In genomic region chr12:99964301-99965202, GRCm38 (mm10) we compare ENCODE assay signal across 9 mouse cellular contexts. TPM values are rescaled to one million over a fixed set of nuclear protein-coding genes. Genes with fewer than 3 reads are reported as not detected.
DNase-seq lines count a peak whose midpoint lies in the region; ATAC-seq and TF ChIP-seq lines count a peak whose summit lies in the region.
"Had no signal": no experiment of that assay in that cellular context is flagged by ENCODE, and none has a peak within 500 bp of the region (broad histone marks: within the 10 kb centered on the region; RNA-seq: fewer than 3 reads in every experiment).

Gene Kcnk13, plus strand, starts transcription at chr12:99964499.

- peaks cover 24% of the 10 kb centered on the region for H3K4me1 ChIP-seq in heart, embryonic 15.5 days (replicated peaks)
- H3K4me1 ChIP-seq in liver, embryonic 14.5 days (replicated peaks; ENCODE audit: control insufficient read depth in 2 of 2, insufficient read depth in 2 of 2, low read length in 1 of 2): peaks cover 4 to 7% of the 10 kb centered on the region in 2 experiments; a peak in 2 of 4 replicates
- H3K4me1 ChIP-seq in stomach, postnatal 0 days (replicated peaks; ENCODE audit: control insufficient read depth, insufficient read depth): peaks cover 8% of the 10 kb centered on the region

- ATAC-seq in erythroid progenitor cell, adult 5-6 weeks (replicated peaks; ENCODE audit: low FRiP score, poor library complexity, severe bottlenecking): peak; percentile 62
- ATAC-seq in heart, embryonic 15.5 days (replicated peaks; ENCODE audit: insufficient number of reproducible peaks, insufficient read depth, low FRiP score, low read depth): peak; percentile 47; the same call in 1 of the 2 replicates
- peak; percentile 53; the same call in 1 of the 2 replicates for ATAC-seq in liver, embryonic 14.5 days (ENCODE audit: insufficient read depth)
- ATAC-seq in stomach, postnatal 0 days (ENCODE audit: low FRiP score, low TSS enrichment): peak; percentile 66

- peak; percentile 85 for TF ChIP-seq CTCF in liver, embryonic 14.5 days (IDR thresholded peaks at IDR 0.05; ENCODE audit: low read depth)
- peak; percentile 85 for TF ChIP-seq CTCF in stomach, postnatal 0 days (IDR thresholded peaks at IDR 0.05; ENCODE audit: low read depth)

- no peaks in the 10 kb centered on the region for H3K9me3 ChIP-seq in heart, embryonic 15.5 days (replicated peaks)
- no peaks in the 10 kb centered on the region for H3K9me3 ChIP-seq in liver, embryonic 14.5 days (ENCODE audit: control insufficient read depth, low read length)
- H3K9me3 ChIP-seq in stomach, postnatal 0 days (ENCODE audit: control insufficient read depth, low read length): no peaks in the 10 kb centered on the region

- H3K9ac ChIP-seq in heart, embryonic 15.5 days: peak within 1 kb of the TSS; percentile 32
- H3K9ac ChIP-seq in liver, embryonic 14.5 days (replicated peaks): no peak within 1 kb of the TSS
- H3K9ac ChIP-seq in stomach, postnatal 0 days (ENCODE audit: low read length): 0 out of 2 replicates have a peak within 1 kb of the TSS, but pooled peaks have one; percentile 27

- WGBS in heart, embryonic 15.5 days: 1% methylated on average over 39 of the region's 39 CpGs
- WGBS in liver, embryonic 14.5 days (ENCODE audit: insufficient replicate concordance): 2% methylated on average over 39 of the region's 39 CpGs
- WGBS in stomach, postnatal 0 days: 2% methylated on average over 39 of the region's 39 CpGs

- no peak for TF ChIP-seq EP300 in liver, embryonic 14.5 days (IDR thresholded peaks at IDR 0.05; ENCODE audit: low read depth)
- no peak for TF ChIP-seq EP300 in stomach, postnatal 0 days (optimal IDR thresholded peaks at IDR 0.05)

- peak within 1 kb of the TSS; percentile 89 for H3K4me2 ChIP-seq in heart, embryonic 15.5 days
- H3K4me2 ChIP-seq in liver, embryonic 14.5 days (ENCODE audit: low read depth): peak within 1 kb of the TSS; percentile 54
- peak within 1 kb of the TSS; percentile 78 for H3K4me2 ChIP-seq in stomach, postnatal 0 days (replicated peaks; ENCODE audit: low read depth)

- DNase-seq in CD4-positive, CD25-positive, alpha-beta regulatory T cell, adult 2 months (ENCODE audit: low read depth, low spot score): peak; percentile 86
- peak; percentile 90 for DNase-seq in brain, adult 2 months (ENCODE audit: low read depth, low spot score)
- peak; percentile 82 for DNase-seq in kidney, postnatal 14 days
- DNase-seq in liver, embryonic 14.5 days (ENCODE audit: low read depth in 3 of 3, low spot score in 3 of 3): peak in 2 of 3 experiments; percentile 12 to 24
- peak; percentile 80 for DNase-seq in neural tube, embryonic 10.5 days (ENCODE audit: extremely low spot score, low spot score)
- peak; percentile 72 for DNase-seq in stomach, postnatal 0 days (ENCODE audit: low spot score)

- peaks cover 74% of the 10 kb centered on the region for H3K27me3 ChIP-seq in heart, embryonic 15.5 days
- H3K27me3 ChIP-seq in liver, embryonic 14.5 days (ENCODE audit: control insufficient read depth, insufficient read depth, low read length): peaks cover 53% of the 10 kb centered on the region
- H3K27me3 ChIP-seq in stomach, postnatal 0 days (ENCODE audit: control insufficient read depth, insufficient read depth, low read length): peaks cover 32% of the 10 kb centered on the region

- H3K27ac ChIP-seq in heart, embryonic 15.5 days: no peak within 1 kb of the TSS
- H3K27ac ChIP-seq in liver, embryonic 14.5 days: no peak within 1 kb of the TSS
- H3K27ac ChIP-seq in stomach, postnatal 0 days (replicated peaks): no peak within 1 kb of the TSS

- H3K4me3 ChIP-seq in heart, embryonic 15.5 days: peak within 1 kb of the TSS; percentile 53
- H3K4me3 ChIP-seq in liver, embryonic 14.5 days (ENCODE audit: insufficient read depth in 1 of 2, low read depth in 2 of 2, low read length in 2 of 2): peak within 1 kb of the TSS in 1 of 2 experiments; percentile 45; a peak in 2 of 4 replicates
- peak within 1 kb of the TSS; percentile 45 for H3K4me3 ChIP-seq in stomach, postnatal 0 days (ENCODE audit: low read depth, low read length)

- H3K36me3 ChIP-seq in heart, embryonic 15.5 days: no peaks in the 10 kb centered on the region
- H3K36me3 ChIP-seq in liver, embryonic 14.5 days (replicated peaks; ENCODE audit: control insufficient read depth, insufficient read depth, low read depth): no peaks in the 10 kb centered on the region
- no peaks in the 10 kb centered on the region for H3K36me3 ChIP-seq in stomach, postnatal 0 days (ENCODE audit: control insufficient read depth, insufficient read depth, low read length)

RNA-seq across cellular contexts. Expression of gene Kcnk13, which starts in this region (rescaled TPM):
- 1.4 and 3.8 TPM in 2 replicates for total RNA-seq in erythroid progenitor cell, adult 5-6 weeks (2015; ENCODE audit: low replicate concordance)
- total RNA-seq in erythroid progenitor cell, adult 5-6 weeks (2017; ENCODE audit: low replicate concordance): 0.51 TPM in 1 of 2 replicates, not detected in the other
- polyA plus RNA-seq in heart, embryonic 15.5 days (2015; fragmentation: Nextera tagmentation; extraction: Ambion mirVana): 0.31 and 0.65 TPM in 2 replicates
- 0.23 and 0.24 TPM in 2 replicates for polyA plus RNA-seq in liver, embryonic 14.5 days (2012; rRNA removed)
- 0.48 and 0.58 TPM in 2 replicates for polyA plus RNA-seq in liver, embryonic 14.5 days (2014; fragmentation: Nextera tagmentation; extraction: Ambion mirVana)
- polyA plus RNA-seq in stomach, postnatal 0 days (2015; fragmentation: Nextera tagmentation; extraction: Ambion mirVana): 0.45 TPM in 2 replicates
- polyA plus RNA-seq: erythroblast, embryonic 14.5 days had no signal

Comparison
In these comparisons a context has a peak if more than half of its experiments do, and no peak if none do; other contexts are left out.
1. Peak in ATAC-seq, H3K4me3 ChIP-seq, H3K9ac ChIP-seq and H3K4me2 ChIP-seq in heart, embryonic 15.5 days; RNA of the gene not detected or under 1 TPM.
2. Peak in DNase-seq, ATAC-seq and H3K4me2 ChIP-seq in liver, embryonic 14.5 days; RNA of the gene not detected or under 1 TPM.
3. Peak in DNase-seq, ATAC-seq, H3K4me3 ChIP-seq, H3K9ac ChIP-seq and H3K4me2 ChIP-seq in stomach, postnatal 0 days; RNA of the gene not detected or under 1 TPM.
4. DNase-seq: peak in every context shown above with its lines; median percentile 90 in brain, adult 2 months; 86 in CD4-positive, CD25-positive, alpha-beta regulatory T cell, adult 2 months; 82 in kidney, postnatal 14 days; 80 in neural tube, embryonic 10.5 days; 72 in stomach, postnatal 0 days; 18 in liver, embryonic 14.5 days.